Mouse (Mus musculus): ENCODE measurements around the gene Actl11. TPM values are rescaled to one million over a fixed set of nuclear protein-coding genes. Genes with fewer than 3 reads are reported as not detected.
A peak's percentile ranks its signal among the peaks of the same experiment; 100 is the strongest.

The Actl11 gene
- polyA plus RNA-seq, 3 experiments from 2014 or later: not detected

- peak; percentile 63 for ATAC-seq
These were observed 35.4 kb downstream of the Actl11 start for GRCm38 (mm10) chr9:107963700-107964099.

GRCm38 (mm10) chr9:107964681-107965080 is 36.4 kb downstream of the Actl11 start:
- ATAC-seq: no peak

- no peak for ATAC-seq
These were observed 38.4 kb downstream of the Actl11 start for GRCm38 (mm10) chr9:107966676-107967075.

GRCm38 (mm10) chr9:107967437-107967836 is 39.2 kb downstream of the Actl11 start:
- ATAC-seq: no peak

- ATAC-seq: no peak
These were observed 40.3 kb downstream of the Actl11 start for GRCm38 (mm10) chr9:107968531-107968930.

GRCm38 (mm10) chr9:107970311-107970710 is 42.0 kb downstream of the Actl11 start:
- no peak for ATAC-seq

GRCm38 (mm10) chr9:107971690-107972541 is 43.6 kb downstream of the Actl11 start:
- ATAC-seq: no peak

GRCm38 (mm10) chr9:107974491-107975171 is 46.4 kb downstream of the Actl11 start:
- ATAC-seq: no peak

GRCm38 (mm10) chr9:107975399-107976386 is 47.4 kb downstream of the Actl11 start, which contains the start of gene Uba7:
TSS of gene Uba7 (plus strand) at chr9:107975505.
- ATAC-seq: peak; percentile 94

GRCm38 (mm10) chr9:107978815-107979214 is 50.5 kb downstream of the Actl11 start:
- ATAC-seq: no peak

Other genes with a start within 250 kb of the Actl11 start
- 1 to 10 TPM in 1 of 3 experiments, under 1 TPM in 1, not detected in 1; 0.58 to 1.1 TPM for gene Gnat1, start 248.8 kb upstream of the Actl11 start, polyA plus RNA-seq (2017; shearing (Covaris generic))
- gene Sema3f, start 218.0 kb upstream of the Actl11 start, polyA plus RNA-seq (2017; shearing (Covaris generic)): not detected
- 100 to 1,000 TPM; 305 to 399 (median 332) TPM for gene Rbm5, start 157.5 kb upstream of the Actl11 start, polyA plus RNA-seq (2017; shearing (Covaris generic))
- gene Rbm6, start 55.2 kb upstream of the Actl11 start, polyA plus RNA-seq (2017; shearing (Covaris generic)): 100 to 1,000 TPM in 2 of 3 experiments, 10 to 100 TPM in 1; 74.5 to 126 (median 101) TPM
- gene Mon1a, start 40.3 kb upstream of the Actl11 start, polyA plus RNA-seq (2017; shearing (Covaris generic)): 10 to 100 TPM; 10.2 to 11.9 (median 10.6) TPM
- gene Mst1r, start 21.6 kb upstream of the Actl11 start, polyA plus RNA-seq (2017; shearing (Covaris generic)): under 1 TPM in 1 of 3 experiments, not detected in 2; 0.07 TPM
- not detected for gene Camkv, start 7.2 kb downstream of the Actl11 start, polyA plus RNA-seq (2017; shearing (Covaris generic))
- 10 to 100 TPM in 1 of 3 experiments, 1 to 10 TPM in 2; 2.7 to 11.6 (median 8.2) TPM for gene Traip, start 21.7 kb downstream of the Actl11 start, polyA plus RNA-seq (2017; shearing (Covaris generic))
- gene Uba7, start 47.0 kb downstream of the Actl11 start, polyA plus RNA-seq (2017; shearing (Covaris generic)): 100 to 1,000 TPM; 120 to 204 (median 167) TPM
- gene Gm20661, start 54.6 kb downstream of the Actl11 start, polyA plus RNA-seq (2017; shearing (Covaris generic)): not detected
- gene Inka1, start 57.4 kb downstream of the Actl11 start, polyA plus RNA-seq (2017; shearing (Covaris generic)): under 1 TPM; 0.35 to 0.89 (median 0.82) TPM
- under 1 TPM in 1 of 3 experiments, not detected in 2; 0.73 TPM for gene Cdhr4, start 64.0 kb downstream of the Actl11 start, polyA plus RNA-seq (2017; shearing (Covaris generic))
- not detected for gene Gm20662, start 67.9 kb downstream of the Actl11 start, polyA plus RNA-seq (2017; shearing (Covaris generic))
- gene Ip6k1, start 74.0 kb downstream of the Actl11 start, polyA plus RNA-seq (2017; shearing (Covaris generic)): 10 to 100 TPM; 20.8 to 95.9 (median 58.2) TPM
- 10 to 100 TPM; 15.2 to 19.6 (median 18.4) TPM for gene Gmppb, start 120.8 kb downstream of the Actl11 start, polyA plus RNA-seq (2017; shearing (Covaris generic))
- gene Amigo3, start 124.7 kb downstream of the Actl11 start, polyA plus RNA-seq (2017; shearing (Covaris generic)): 1 to 10 TPM in 2 of 3 experiments, under 1 TPM in 1; 0.69 to 3.9 (median 1.9) TPM
- under 1 TPM in 2 of 3 experiments, not detected in 1; 0.67 to 0.87 TPM for gene Mst1, start 152.0 kb downstream of the Actl11 start, polyA plus RNA-seq (2017; shearing (Covaris generic))
- 10 to 100 TPM; 36.0 to 83.5 (median 66.3) TPM for gene Rnf123, start 154.9 kb downstream of the Actl11 start, polyA plus RNA-seq (2017; shearing (Covaris generic))
- 10 to 100 TPM; 35.3 to 52.6 (median 45.0) TPM for gene Apeh, start 166.1 kb downstream of the Actl11 start, polyA plus RNA-seq (2017; shearing (Covaris generic))